Mouse (Mus musculus) neural tube, embryonic 12.5 days (tissue): ENCODE measurements around the gene Slc39a11. TPM values are rescaled to one million over a fixed set of nuclear protein-coding genes. Genes with fewer than 3 reads are reported as not detected.
A peak's percentile ranks its signal among the peaks of the same experiment; 100 is the strongest.

Experiments
- ATAC-seq: fragments of 200-750 bp; cut with Nextera tagmentation; 2 replicates; pipeline ENCODE4 v1.8.0; 2017; ENCODE audit warnings: low read depth, mild to moderate bottlenecking, moderate TSS enrichment, moderate library complexity; ENCODE audit not compliant: low FRiP score
- H3K27ac ChIP-seq: fragments of 300-500 bp; sonication (generic); 2 replicates; pipeline ENCODE4 v1.5.1; 2016
- H3K27me3 ChIP-seq: fragments of 300-500 bp; sonication (generic); replicated peaks from 2 replicates; pipeline ENCODE4 v1.6.1; 2016; ENCODE audit warnings: mild to moderate bottlenecking
- H3K36me3 ChIP-seq: fragments of 300-500 bp; sonication (generic); 2 replicates; pipeline ENCODE4 v1.6.1; 2016; ENCODE audit warnings: mild to moderate bottlenecking
- H3K4me1 ChIP-seq: fragments of 300-500 bp; sonication (generic); 2 replicates; pipeline ENCODE4 v1.6.1; 2016
- H3K4me2 ChIP-seq: fragments of 300-500 bp; sonication (generic); replicated peaks from 2 replicates; pipeline ENCODE4 v1.6.1; 2016; ENCODE audit warnings: mild to moderate bottlenecking
- H3K4me3 ChIP-seq: fragments of 300-500 bp; sonication (generic); 2 replicates; pipeline ENCODE4 v1.5.1; 2016
- H3K9ac ChIP-seq: fragments of 300-500 bp; sonication (generic); 2 replicates; pipeline ENCODE4 v1.6.1; 2016; ENCODE audit warnings: mild to moderate bottlenecking
- H3K9me3 ChIP-seq: fragments of 300-500 bp; sonication (generic); 2 replicates; pipeline ENCODE4 v1.6.1; 2016; ENCODE audit warnings: mild to moderate bottlenecking
- WGBS: fragments of 180-500 bp; shearing (Covaris S2); methylation state at CpG from one replicate; pipeline ENCODE4 v1.1.7; 2016; 5-methylcytosine and 5-hydroxymethylcytosine counted together
- polyA plus RNA-seq: library from polyadenylated mRNA; unstranded; fragments of >200 nt; fragmentation: Nextera tagmentation; extraction: Ambion mirVana; gene quantifications from 2 replicates; pipeline ENCODE4 v1.2.1, GENCODE M21; 2016

The Slc39a11 gene
- polyA plus RNA-seq, 1 experiment from 2014 or later: 26.1 TPM

GRCm38 (mm10) chr11:113477550-113477949 is 172.3 kb downstream of the Slc39a11 start:
- H3K4me2 ChIP-seq: no peak overlapping the region
- peaks cover 8% of the 10 kb centered on the region for H3K4me1 ChIP-seq
- no peak overlapping the region for H3K4me3 ChIP-seq
- no peak for ATAC-seq
- no peak overlapping the region for H3K27ac ChIP-seq
- no peaks in the 10 kb centered on the region for H3K36me3 ChIP-seq
- no peak overlapping the region for H3K9ac ChIP-seq
- no peaks in the 10 kb centered on the region for H3K9me3 ChIP-seq
- WGBS: 79% methylated on average over 9 of the region's 9 CpGs
- no peaks in the 10 kb centered on the region for H3K27me3 ChIP-seq

- Histone ChIP-seq H3K4me3 (no peak overlapping the region), H3K27ac (no peak overlapping the region), H3K27me3 (no peaks in the 10 kb centered on the region), H3K4me2 (no peak overlapping the region), H3K36me3 (no peaks in the 10 kb centered on the region), H3K9ac (no peak overlapping the region), H3K4me1 (peaks cover 8% of the 10 kb centered on the region), H3K9me3 (no peaks in the 10 kb centered on the region)
- 74% methylated on average over 9 of the region's 9 CpGs for WGBS
- no peak for ATAC-seq
Measured at GRCm38 (mm10) chr11:113476720-113477119, 173.2 kb downstream of the Slc39a11 start.

- Histone ChIP-seq H3K4me2 (no peak overlapping the region), H3K27ac (no peak overlapping the region), H3K27me3 (no peaks in the 10 kb centered on the region), H3K4me3 (no peak overlapping the region), H3K4me1 (peaks cover 8% of the 10 kb centered on the region), H3K9ac (no peak overlapping the region), H3K9me3 (no peaks in the 10 kb centered on the region), H3K36me3 (no peaks in the 10 kb centered on the region)
- no peak for ATAC-seq
- 70% methylated on average over 5 of the region's 5 CpGs for WGBS
Measured at GRCm38 (mm10) chr11:113475491-113475890, 174.4 kb downstream of the Slc39a11 start.

GRCm38 (mm10) chr11:113473998-113474534 is 175.8 kb downstream of the Slc39a11 start:
- Histone ChIP-seq H3K9me3 (no peaks in the 10 kb centered on the region), H3K27ac (no peak overlapping the region), H3K9ac (no peak overlapping the region), H3K4me3 (no peak overlapping the region), H3K36me3 (no peaks in the 10 kb centered on the region), H3K4me1 (peaks cover 8% of the 10 kb centered on the region), H3K4me2 (no peak overlapping the region), H3K27me3 (no peaks in the 10 kb centered on the region)
- no peak for ATAC-seq
- WGBS: 60% methylated on average over 7 of the region's 7 CpGs

GRCm38 (mm10) chr11:113471936-113472335 is 177.9 kb downstream of the Slc39a11 start:
- H3K27me3 ChIP-seq: no peaks in the 10 kb centered on the region
- no peaks in the 10 kb centered on the region for H3K36me3 ChIP-seq
- H3K9ac ChIP-seq: no peak overlapping the region
- H3K4me1 ChIP-seq: peaks cover 20% of the 10 kb centered on the region
- H3K9me3 ChIP-seq: no peaks in the 10 kb centered on the region
- no peak overlapping the region for H3K4me3 ChIP-seq
- 86% methylated on average over 9 of the region's 9 CpGs for WGBS
- no peak overlapping the region for H3K27ac ChIP-seq
- no peak overlapping the region for H3K4me2 ChIP-seq
- ATAC-seq: no peak

- WGBS: 83% methylated on average over 17 of the region's 17 CpGs
- H3K27ac ChIP-seq: no peak overlapping the region
Measured at GRCm38 (mm10) chr11:113469919-113470785, 179.7 kb downstream of the Slc39a11 start.

GRCm38 (mm10) chr11:113468016-113468415 is 181.9 kb downstream of the Slc39a11 start:
- H3K4me1 ChIP-seq: peaks cover 13% of the 10 kb centered on the region; the same call in 1 of the 2 replicates
- no peak overlapping the region for H3K9ac ChIP-seq
- 48% methylated on average over 10 of the region's 10 CpGs for WGBS
- ATAC-seq: no peak
- no peak overlapping the region for H3K4me3 ChIP-seq
- no peaks in the 10 kb centered on the region for H3K36me3 ChIP-seq
- no peaks in the 10 kb centered on the region for H3K27me3 ChIP-seq
- H3K4me2 ChIP-seq: no peak overlapping the region
- no peaks in the 10 kb centered on the region for H3K9me3 ChIP-seq
- peak overlapping the region; percentile 51; the same call in 1 of the 2 replicates for H3K27ac ChIP-seq

More at GRCm38 (mm10) chr11:113469919-113470785, 179.7 kb downstream of the Slc39a11 start:
- Histone ChIP-seq H3K4me3 (no peak overlapping the region), H3K4me1 (peaks cover 20% of the 10 kb centered on the region), H3K4me2 (no peak overlapping the region), H3K27me3 (no peaks in the 10 kb centered on the region), H3K36me3 (no peaks in the 10 kb centered on the region), H3K9ac (0 out of 2 replicates have a peak overlapping the region, but pooled peaks have one; percentile 17), H3K9me3 (no peaks in the 10 kb centered on the region)
- ATAC-seq: no peak

- peak overlapping the region; percentile 51; the same call in 1 of the 2 replicates for H3K27ac ChIP-seq
- H3K4me1 ChIP-seq: peaks cover 13% of the 10 kb centered on the region; the same call in 1 of the 2 replicates
- H3K4me3 ChIP-seq: no peak overlapping the region
- WGBS: 57% methylated on average over 12 of the region's 12 CpGs
- no peaks in the 10 kb centered on the region for H3K27me3 ChIP-seq
- no peak overlapping the region for H3K4me2 ChIP-seq
- no peaks in the 10 kb centered on the region for H3K9me3 ChIP-seq
- no peaks in the 10 kb centered on the region for H3K36me3 ChIP-seq
- peak; percentile 41; the same call in 1 of the 2 replicates for ATAC-seq
- no peak overlapping the region for H3K9ac ChIP-seq
Measured at GRCm38 (mm10) chr11:113467313-113467811, 182.5 kb downstream of the Slc39a11 start.

GRCm38 (mm10) chr11:113460118-113460517 is 189.8 kb downstream of the Slc39a11 start:
- no peaks in the 10 kb centered on the region for H3K27me3 ChIP-seq
- H3K36me3 ChIP-seq: no peaks in the 10 kb centered on the region; the same call in 1 of the 2 replicates
- WGBS: 83% methylated on average over 2 of the region's 2 CpGs
- H3K4me2 ChIP-seq: no peak overlapping the region
- H3K4me3 ChIP-seq: no peak overlapping the region
- no peaks in the 10 kb centered on the region for H3K4me1 ChIP-seq
- no peak overlapping the region for H3K9ac ChIP-seq
- ATAC-seq: no peak
- no peak overlapping the region for H3K27ac ChIP-seq
- H3K9me3 ChIP-seq: no peaks in the 10 kb centered on the region

GRCm38 (mm10) chr11:113458582-113459210 is 191.2 kb downstream of the Slc39a11 start:
- Histone ChIP-seq H3K27ac (no peak overlapping the region), H3K4me3 (no peak overlapping the region), H3K9ac (no peak overlapping the region), H3K4me1 (peaks cover 1% of the 10 kb centered on the region; the same call in 1 of the 2 replicates), H3K4me2 (no peak overlapping the region), H3K36me3 (no peaks in the 10 kb centered on the region; the same call in 1 of the 2 replicates), H3K27me3 (no peaks in the 10 kb centered on the region), H3K9me3 (no peaks in the 10 kb centered on the region)
- ATAC-seq: no peak
- 70% methylated on average over 15 of the region's 15 CpGs for WGBS

GRCm38 (mm10) chr11:113452861-113453568 is 196.9 kb downstream of the Slc39a11 start:
- no peak overlapping the region for H3K4me3 ChIP-seq
- peaks cover 19% of the 10 kb centered on the region for H3K4me1 ChIP-seq
- no peaks in the 10 kb centered on the region for H3K27me3 ChIP-seq
- no peaks in the 10 kb centered on the region for H3K9me3 ChIP-seq
- no peaks in the 10 kb centered on the region; the same call in 1 of the 2 replicates for H3K36me3 ChIP-seq
- 0 out of 2 replicates have a peak, but pooled peaks have one; percentile 41 for ATAC-seq
- 29% methylated on average over 16 of the region's 16 CpGs for WGBS
- H3K9ac ChIP-seq: peak overlapping the region; percentile 26; the same call in 1 of the 2 replicates
- H3K27ac ChIP-seq: no peak overlapping the region
- H3K4me2 ChIP-seq: no peak overlapping the region
